Mouse (Mus musculus) spleen, postnatal 14 days (tissue): ENCODE data around the gene Acad9.
"Not testable (repeated sequence)": the region's sequence is repeated elsewhere in the genome, so short reads cannot be mapped to it uniquely, and the experiment has no call there.

Source experiments
- DNase-seq, 2 experiments: peaks; one replicate each; pipeline ENCODE4 v3.0.0; 2021 to 2022; ENCODE audit warnings: low spot score in 2 of 2

Acad9 gene

GRCm38 (mm10) chr3:36087591-36087990, 21.8 kb downstream of the Acad9 start:
- no peak for DNase-seq

GRCm38 (mm10) chr3:36095371-36095770, 29.6 kb downstream of the Acad9 start:
- no peak for DNase-seq

GRCm38 (mm10) chr3:36116076-36116475, 50.3 kb downstream of the Acad9 start:
- DNase-seq, result no peak

- no peak for DNase-seq
These were observed 54.1 kb downstream of the Acad9 start for GRCm38 (mm10) chr3:36119684-36120548.

- DNase-seq, result not testable (repeated sequence)
These were observed 60.4 kb downstream of the Acad9 start for GRCm38 (mm10) chr3:36126176-36126575.

GRCm38 (mm10) chr3:36136152-36136551, 70.4 kb downstream of the Acad9 start:
- no peak for DNase-seq

GRCm38 (mm10) chr3:36137560-36137959, 71.8 kb downstream of the Acad9 start:
- no peak for DNase-seq

- no peak for DNase-seq
These were observed 72.4 kb downstream of the Acad9 start for GRCm38 (mm10) chr3:36138171-36138660.

GRCm38 (mm10) chr3:36138996-36139395, 73.2 kb downstream of the Acad9 start:
- DNase-seq, result no peak
